Mouse (Mus musculus) small intestine, adult 2 months (tissue): ENCODE results near the gene Camk2d.

ENCODE experiments used
- CTCF ChIP-seq: fragments of 200-500 bp; IDR thresholded peaks from 2 replicates; pipeline ENCODE4 v1.5.1; 2012; ENCODE audit warnings: low read depth, mild to moderate bottlenecking, control low read depth, inconsistent platforms, low read length, moderate library complexity, mixed read lengths; ENCODE audit not compliant: insufficient replicate concordance, insufficient read length; ENCODE audit errors: extremely low read depth
- POLR2A ChIP-seq: fragments of 200-500 bp; IDR thresholded peaks from 2 replicates; pipeline ENCODE4 v1.6.1; 2012; ENCODE audit warnings: low read depth, mild to moderate bottlenecking, control low read depth, inconsistent platforms, low read length, moderate library complexity

DNA sequence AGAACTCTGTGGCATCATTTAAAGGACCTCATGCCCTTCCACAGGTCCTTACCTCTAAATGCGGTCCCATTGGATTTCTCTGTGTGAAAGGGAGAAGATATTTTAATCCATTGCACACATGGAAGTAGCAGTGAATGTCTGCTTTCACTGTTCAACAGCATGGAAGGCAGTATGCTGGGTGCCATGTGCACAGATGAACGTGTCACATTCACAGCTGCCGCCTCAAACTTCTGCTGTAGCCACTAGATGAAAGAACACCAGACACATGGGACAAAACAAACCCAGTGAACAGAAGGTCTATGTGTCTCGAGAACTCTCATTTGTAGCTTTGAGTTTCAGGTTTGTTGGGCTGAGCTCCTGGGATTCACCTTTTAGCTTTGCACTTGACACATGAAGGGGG is 168.6 kb downstream of the Camk2d start:
- no peak for TF ChIP-seq POLR2A
- no peak for TF ChIP-seq CTCF
